Comparison of ENCODE assay signal across 18 mouse cellular contexts in the genomic region with DNA sequence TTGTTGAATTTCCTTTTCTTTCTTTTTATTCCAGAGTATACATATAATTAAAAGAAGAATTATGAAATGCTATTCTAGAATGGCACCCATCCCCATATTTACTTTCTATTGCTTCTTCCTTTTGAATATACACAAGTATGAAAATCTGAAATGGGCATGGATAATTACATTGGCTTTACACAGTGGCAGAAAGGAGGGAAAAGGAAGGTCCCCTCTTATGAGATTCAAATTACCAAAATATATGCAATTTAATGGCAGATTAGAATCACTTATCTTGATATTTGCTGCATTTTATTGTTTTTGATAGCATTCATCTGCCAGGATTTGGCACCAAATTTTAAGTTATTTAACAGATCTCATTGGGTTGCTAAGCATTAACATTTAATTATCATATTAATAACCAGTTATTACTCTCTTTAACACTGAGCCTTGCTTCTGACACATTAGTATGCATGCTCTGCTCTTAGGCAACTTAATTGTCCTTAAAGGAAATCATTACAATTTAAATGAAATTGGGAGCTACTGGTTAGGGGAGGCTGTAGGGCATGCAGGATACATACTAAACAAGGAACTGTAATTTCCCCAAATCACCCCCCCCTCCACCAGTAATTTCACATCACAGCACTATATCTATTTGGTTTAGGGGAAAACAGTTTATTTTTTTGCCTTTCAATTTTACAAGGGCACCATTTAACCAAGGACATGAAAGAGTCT.
DNase-seq lines count a peak whose midpoint lies in the region; ATAC-seq lines count a peak whose summit lies in the region.
"Had no signal": no experiment of that assay in that cellular context is flagged by ENCODE, and none has a peak within 500 bp of the region (broad histone marks: within the 10 kb centered on the region; RNA-seq: fewer than 3 reads in every experiment).

No protein-coding gene starts in this region.

- no peak overlapping the region for H3K4me2 ChIP-seq in midbrain, embryonic 14.5 days (ENCODE audit: low read length)
- H3K4me2 ChIP-seq in forebrain, embryonic 16.5 days (ENCODE audit: low read length): no peak overlapping the region
- H3K4me2 ChIP-seq in hindbrain, embryonic 16.5 days (ENCODE audit: low read length): no peak overlapping the region
- no peak overlapping the region for H3K4me2 ChIP-seq in neural tube, embryonic 15.5 days
- H3K4me2 ChIP-seq: heart, embryonic 13.5 days had no signal

- H3K9ac ChIP-seq in midbrain, embryonic 14.5 days (replicated peaks; ENCODE audit: low read length): no peak overlapping the region
- no peak overlapping the region for H3K9ac ChIP-seq in forebrain, embryonic 16.5 days (replicated peaks; ENCODE audit: low read depth, low read length)
- H3K9ac ChIP-seq in hindbrain, embryonic 16.5 days (ENCODE audit: low read depth, low read length): no peak overlapping the region
- no peak overlapping the region for H3K9ac ChIP-seq in neural tube, embryonic 15.5 days (replicated peaks)
- H3K9ac ChIP-seq: heart, embryonic 13.5 days had no signal

- H3K36me3 ChIP-seq in midbrain, embryonic 14.5 days (ENCODE audit: control insufficient read depth, insufficient read depth, low read length): no peaks in the 10 kb centered on the region
- no peaks in the 10 kb centered on the region for H3K36me3 ChIP-seq in midbrain, embryonic 10.5 days
- no peaks in the 10 kb centered on the region for H3K36me3 ChIP-seq in forebrain, embryonic 16.5 days (ENCODE audit: control insufficient read depth, insufficient read depth)
- H3K36me3 ChIP-seq in hindbrain, embryonic 16.5 days (ENCODE audit: control insufficient read depth, insufficient read depth, low read length): no peaks in the 10 kb centered on the region
- no peaks in the 10 kb centered on the region for H3K36me3 ChIP-seq in neural tube, embryonic 15.5 days
- H3K36me3 ChIP-seq: heart, embryonic 13.5 days had no signal

- no peak overlapping the region for H3K27ac ChIP-seq in midbrain, embryonic 14.5 days (replicated peaks; ENCODE audit: low read depth, low read length)
- no peak overlapping the region for H3K27ac ChIP-seq in midbrain, embryonic 10.5 days (replicated peaks)
- H3K27ac ChIP-seq in forebrain, embryonic 16.5 days (ENCODE audit: low read length): no peak overlapping the region
- no peak overlapping the region for H3K27ac ChIP-seq in hindbrain, embryonic 16.5 days (ENCODE audit: low read depth, low read length)
- H3K27ac ChIP-seq in neural tube, embryonic 15.5 days (replicated peaks): no peak overlapping the region
- H3K27ac ChIP-seq: heart, embryonic 13.5 days; macrophage had no signal

- DNase-seq in midbrain, embryonic 14.5 days: peak; percentile 34
- no peak for DNase-seq in midbrain, embryonic 10.5 days (ENCODE audit: low spot score)
- DNase-seq in thymus, postnatal 0 days (ENCODE audit: low spot score): no peak
- no peak for DNase-seq in urinary bladder, postnatal 4 days (ENCODE audit: low spot score in 2 of 2)
- DNase-seq: adrenal gland, adult 2 months; cerebellum, adult 11 months; gastrocnemius, postnatal 25 days; heart, adult 18-20 months; heart, postnatal 14 days; kidney, adult 2 months; kidney, postnatal 10 days; thymus, postnatal 36 days had no signal

- no peak overlapping the region for H3K4me3 ChIP-seq in midbrain, embryonic 14.5 days (replicated peaks; ENCODE audit: low read depth, low read length)
- no peak overlapping the region for H3K4me3 ChIP-seq in midbrain, embryonic 10.5 days
- no peak overlapping the region for H3K4me3 ChIP-seq in forebrain, embryonic 16.5 days (replicated peaks; ENCODE audit: low read length)
- H3K4me3 ChIP-seq in hindbrain, embryonic 16.5 days (ENCODE audit: low read length): no peak overlapping the region
- no peak overlapping the region for H3K4me3 ChIP-seq in neural tube, embryonic 15.5 days (replicated peaks)
- H3K4me3 ChIP-seq: heart, embryonic 13.5 days had no signal

- ATAC-seq in midbrain, embryonic 14.5 days (ENCODE audit: low FRiP score, low TSS enrichment): peak; percentile 76
- ATAC-seq in forebrain, embryonic 16.5 days: peak; percentile 95
- peak; percentile 70 for ATAC-seq in hindbrain, embryonic 16.5 days
- ATAC-seq in neural tube, embryonic 15.5 days (ENCODE audit: low FRiP score): peak; percentile 75
- ATAC-seq: inflammation-experienced regulatory T-cells, adult 6 months had no signal

- H3K9me3 ChIP-seq in midbrain, embryonic 14.5 days (ENCODE audit: control insufficient read depth, low read length): no peaks in the 10 kb centered on the region
- H3K9me3 ChIP-seq in midbrain, embryonic 10.5 days (replicated peaks): no peaks in the 10 kb centered on the region
- no peaks in the 10 kb centered on the region for H3K9me3 ChIP-seq in forebrain, embryonic 16.5 days (ENCODE audit: control insufficient read depth, low read length)
- H3K9me3 ChIP-seq in hindbrain, embryonic 16.5 days (ENCODE audit: control insufficient read depth, low read length): no peaks in the 10 kb centered on the region
- H3K9me3 ChIP-seq in neural tube, embryonic 15.5 days (replicated peaks): no peaks in the 10 kb centered on the region
- H3K9me3 ChIP-seq: heart, embryonic 13.5 days had no signal

- H3K4me1 ChIP-seq in midbrain, embryonic 14.5 days (ENCODE audit: control insufficient read depth, insufficient read depth, low read length): no peaks in the 10 kb centered on the region
- no peaks in the 10 kb centered on the region for H3K4me1 ChIP-seq in midbrain, embryonic 10.5 days
- peaks cover 5% of the 10 kb centered on the region; the same call in 1 of the 2 replicates for H3K4me1 ChIP-seq in forebrain, embryonic 16.5 days (replicated peaks; ENCODE audit: control insufficient read depth, insufficient read depth, low read length)
- no peaks in the 10 kb centered on the region for H3K4me1 ChIP-seq in hindbrain, embryonic 16.5 days (ENCODE audit: control insufficient read depth, insufficient read depth, low read depth, low read length)
- H3K4me1 ChIP-seq in neural tube, embryonic 15.5 days: no peaks in the 10 kb centered on the region
- H3K4me1 ChIP-seq: heart, embryonic 13.5 days had no signal

- H3K27me3 ChIP-seq in midbrain, embryonic 14.5 days (ENCODE audit: control insufficient read depth, insufficient read depth, low read length): no peaks in the 10 kb centered on the region
- H3K27me3 ChIP-seq in midbrain, embryonic 10.5 days (ENCODE audit: low read depth, poor library complexity, severe bottlenecking): no peaks in the 10 kb centered on the region
- H3K27me3 ChIP-seq in forebrain, embryonic 16.5 days (replicated peaks; ENCODE audit: control insufficient read depth, insufficient read depth, low read length): no peaks in the 10 kb centered on the region
- no peaks in the 10 kb centered on the region for H3K27me3 ChIP-seq in hindbrain, embryonic 16.5 days (replicated peaks; ENCODE audit: control insufficient read depth, insufficient read depth, low read length)
- H3K27me3 ChIP-seq in neural tube, embryonic 15.5 days (replicated peaks): no peaks in the 10 kb centered on the region
- H3K27me3 ChIP-seq: heart, embryonic 13.5 days had no signal
